Mouse (Mus musculus) CD4-positive helper T cell, adult 2 months (primary cell): ENCODE results near the gene Acr.

Experiments
- DNase-seq: peaks from one replicate; pipeline ENCODE4 v3.0.0-alpha.2; 2012; ENCODE audit warnings: low read depth, missing footprints, low spot score

The Acr gene

GRCm38 (mm10) chr15:89622312-89622958, 54.3 kb downstream of the Acr start:
- peak; percentile 21 for DNase-seq

GRCm38 (mm10) chr15:89622959-89623625, 55.0 kb downstream of the Acr start:
- no peak for DNase-seq

- DNase-seq, result peak; percentile 42
Observed at GRCm38 (mm10) chr15:89623626-89623959, 55.5 kb downstream of the Acr start.
